Mouse (Mus musculus) G1E (cell line): ENCODE measurements around the gene Pald1. TPM values are rescaled to one million over a fixed set of nuclear protein-coding genes. Genes with fewer than 3 reads are reported as not detected.

Experiments used
- ATAC-seq: 2 replicates; pipeline ENCODE4 v1.8.0; 2016; ENCODE audit warnings: mild to moderate bottlenecking; ENCODE audit not compliant: insufficient number of reproducible peaks, poor library complexity, low FRiP score, severe bottlenecking; ENCODE audit errors: extremely low read depth
- DNase-seq: peaks from one replicate; pipeline ENCODE4 v3.0.0; 2012; ENCODE audit warnings: low spot score
- H3K27me3 ChIP-seq: 2 replicates; pipeline ENCODE4 v1.6.1; 2012; ENCODE audit warnings: mild to moderate bottlenecking, low read length, inconsistent platforms; ENCODE audit not compliant: insufficient read depth
- H3K36me3 ChIP-seq: replicated peaks from 2 replicates; pipeline ENCODE3; 2012; ENCODE audit warnings: mild to moderate bottlenecking, inconsistent platforms
- H3K4me1 ChIP-seq: 2 replicates; pipeline ENCODE4 v1.6.1; 2012; ENCODE audit warnings: low read depth, low read length, inconsistent platforms, mixed read lengths; ENCODE audit not compliant: insufficient read depth
- H3K4me3 ChIP-seq: 2 replicates; pipeline ENCODE4 v1.5.1; 2012; ENCODE audit warnings: low read depth, mild to moderate bottlenecking, inconsistent platforms, low read length, moderate library complexity, mixed read lengths
- H3K9me3 ChIP-seq: replicated peaks from 2 replicates; pipeline ENCODE4 v1.6.1; 2012; ENCODE audit warnings: inconsistent platforms
- CTCF ChIP-seq: IDR thresholded peaks from 2 replicates; pipeline ENCODE4 v1.5.1; 2012; ENCODE audit warnings: low read depth, low read length, inconsistent platforms, mixed read lengths
- GATA1 ChIP-seq: IDR thresholded peaks from 2 replicates; pipeline ENCODE4 v1.6.1; 2012; ENCODE audit warnings: borderline replicate concordance, low read length, inconsistent platforms, mixed read lengths
- GATA2 ChIP-seq: IDR thresholded peaks from 2 replicates; pipeline ENCODE4 v1.6.1; 2012; ENCODE audit warnings: low read depth, low read length, inconsistent platforms, borderline replicate concordance
- POLR2AphosphoS5 ChIP-seq: IDR thresholded peaks from 2 replicates; pipeline ENCODE4 v1.6.1; 2012; ENCODE audit warnings: low read depth, low read length, inconsistent platforms; ENCODE audit not compliant: insufficient replicate concordance
- TAL1 ChIP-seq: conservative IDR thresholded peaks from 2 replicates; pipeline ENCODE4 v1.6.1; 2012; ENCODE audit warnings: low read depth, low read length, inconsistent platforms, mixed read lengths
- polyA plus RNA-seq: library from polyadenylated mRNA; stranded (reverse); fragments of >175 nt; gene quantifications from 2 replicates; pipeline ENCODE4 v1.2.3, GENCODE M21; 2012
- total RNA-seq, 2 experiments: library from RNA; stranded (forward) in 1 of 2; stranded (reverse) in 1 of 2; fragments of 200-1000 nt in 1 of 2; fragments of >200 nt in 1 of 2; fragmentation: Nextera tagmentation in 1 of 2; gene quantifications; 2 replicates each; pipeline ENCODE4 v1.2.3; 2014 to 2017

Pald1 gene
- total and polyA plus RNA-seq, 3 experiments: 0.03 TPM; not detected in 2

DNA sequence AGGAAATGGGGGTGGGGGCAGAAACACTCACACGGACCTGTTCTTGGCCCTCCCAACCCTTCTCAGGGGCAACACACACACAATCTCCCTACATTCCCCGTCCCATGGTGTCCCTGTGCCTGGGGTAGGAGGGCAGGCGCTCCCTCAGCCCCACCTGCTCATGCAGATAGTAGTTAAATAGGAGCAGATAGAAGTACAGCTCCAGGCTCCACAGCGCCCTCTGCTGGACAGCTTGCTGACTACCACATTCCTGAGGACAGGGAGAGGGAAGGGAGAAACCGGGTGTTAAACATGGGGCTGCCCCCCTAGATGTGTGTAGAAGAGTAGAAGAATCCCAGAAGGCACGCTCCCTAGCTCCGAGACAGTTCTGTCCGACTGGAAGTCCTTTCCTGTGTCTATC is 39.4 kb downstream of the Pald1 start:
- Histone ChIP-seq H3K9me3 (no peaks in the 10 kb centered on the region), H3K27me3 (no peaks in the 10 kb centered on the region), H3K4me3 (no peak overlapping the region), H3K36me3 (no peaks in the 10 kb centered on the region), H3K4me1 (no peaks in the 10 kb centered on the region)
- TF ChIP-seq CTCF (peak; percentile 45; the same call in 1 of the 2 replicates), TAL1 (no peak), GATA2 (no peak), GATA1 (no peak), POLR2AphosphoS5 (no peak)
- peak; percentile 27 for DNase-seq
- no peak for ATAC-seq

DNA sequence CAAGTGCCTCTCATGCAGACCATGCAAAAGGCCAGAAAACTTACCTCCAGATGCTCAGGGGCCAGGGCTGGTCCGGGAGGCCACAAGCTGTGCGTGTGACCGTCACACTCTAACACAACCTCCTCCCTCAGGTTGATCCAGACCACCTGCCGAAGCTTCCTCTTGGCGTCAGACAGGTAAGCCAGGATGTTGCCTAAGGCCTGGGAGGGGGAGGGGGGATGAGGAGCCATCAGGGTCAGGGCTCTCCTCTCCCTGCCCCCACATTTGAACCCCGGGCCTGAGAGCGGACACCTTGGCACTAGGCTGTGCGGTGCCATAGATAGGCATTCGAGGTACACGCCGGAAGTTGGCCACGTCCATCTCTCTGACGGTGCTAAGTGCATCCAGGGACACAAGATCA is 40.6 kb downstream of the Pald1 start:
- H3K36me3 ChIP-seq: no peaks in the 10 kb centered on the region
- H3K4me1 ChIP-seq: no peaks in the 10 kb centered on the region
- H3K4me3 ChIP-seq: no peak overlapping the region
- H3K27me3 ChIP-seq: no peaks in the 10 kb centered on the region
- TF ChIP-seq GATA2 (no peak), POLR2AphosphoS5 (no peak), GATA1 (no peak), TAL1 (no peak), CTCF (no peak)
- DNase-seq: no peak
- ATAC-seq: no peak
- H3K9me3 ChIP-seq: no peaks in the 10 kb centered on the region

DNA sequence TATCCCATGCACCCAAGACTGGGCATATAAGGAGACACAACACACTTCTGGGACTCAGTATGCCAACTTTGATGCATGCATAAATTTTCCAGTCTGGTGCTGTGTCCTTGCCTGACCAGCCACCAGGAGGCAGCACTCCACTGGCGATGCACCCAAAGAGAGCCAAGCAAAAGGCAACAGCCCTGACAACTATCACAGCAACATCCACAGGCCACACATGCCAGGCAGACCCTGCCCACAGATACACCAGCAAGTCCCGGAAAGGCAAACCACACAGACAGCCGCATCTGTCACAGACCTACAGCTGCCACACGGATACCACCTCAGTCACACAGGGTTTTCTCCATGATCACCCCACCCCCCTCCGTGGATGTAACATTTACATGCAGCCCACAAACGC is 41.8 kb downstream of the Pald1 start:
- DNase-seq (no peak), ATAC-seq (no peak)
- Histone ChIP-seq H3K36me3 (no peaks in the 10 kb centered on the region), H3K4me3 (no peak overlapping the region), H3K4me1 (no peaks in the 10 kb centered on the region), H3K9me3 (no peaks in the 10 kb centered on the region), H3K27me3 (no peaks in the 10 kb centered on the region)
- no peak for TF ChIP-seq GATA1
- TF ChIP-seq TAL1: no peak
- TF ChIP-seq POLR2AphosphoS5: no peak
- no peak for TF ChIP-seq GATA2
- TF ChIP-seq CTCF: peak; percentile 35

DNA sequence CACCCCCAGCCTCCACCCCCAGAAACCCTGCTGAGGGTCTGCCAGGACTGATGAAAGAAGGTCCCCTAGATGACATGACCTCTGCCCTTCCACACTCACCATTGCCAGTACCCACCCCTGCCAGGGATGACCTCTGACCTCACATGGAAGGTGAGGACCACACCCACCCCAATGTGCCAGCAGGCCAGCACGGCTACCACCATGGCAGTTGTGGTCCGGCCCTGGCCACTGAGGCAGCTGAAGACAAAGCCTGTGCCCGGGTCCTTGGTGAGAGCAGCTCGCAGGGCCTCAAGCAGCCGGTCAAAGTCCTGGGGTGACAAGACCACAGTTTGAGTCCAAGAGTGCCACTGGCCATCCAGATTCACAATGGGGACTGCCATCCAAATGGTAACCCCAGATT is 42.3 kb downstream of the Pald1 start:
- ATAC-seq: no peak
- Histone ChIP-seq H3K36me3 (no peaks in the 10 kb centered on the region), H3K4me1 (no peaks in the 10 kb centered on the region), H3K4me3 (no peak overlapping the region), H3K27me3 (no peaks in the 10 kb centered on the region), H3K9me3 (no peaks in the 10 kb centered on the region)
- DNase-seq: no peak
- TF ChIP-seq GATA1 (no peak), TAL1 (no peak), CTCF (no peak), GATA2 (no peak), POLR2AphosphoS5 (no peak)

DNA sequence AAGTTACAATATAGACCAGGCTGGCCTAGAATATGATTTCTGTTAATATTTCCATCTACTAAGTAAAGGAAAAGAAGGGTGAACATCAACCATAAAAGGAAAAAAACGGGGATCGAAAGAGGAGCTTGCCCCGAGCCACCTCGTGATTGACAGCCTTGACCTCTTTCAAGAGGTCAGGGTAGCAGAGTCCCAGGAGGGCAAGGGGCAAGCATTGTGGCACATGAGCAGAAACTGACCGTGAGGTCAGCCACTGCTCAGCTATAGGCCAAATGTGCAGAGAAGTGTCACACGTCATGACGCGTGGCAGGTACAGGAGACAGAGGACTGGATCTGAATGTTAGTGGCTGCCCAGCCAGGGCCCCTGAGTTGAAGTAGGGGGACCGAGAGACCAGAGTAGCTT is 43.1 kb downstream of the Pald1 start:
- no peak for DNase-seq
- no peak for ATAC-seq
- H3K9me3 ChIP-seq: no peaks in the 10 kb centered on the region
- TF ChIP-seq TAL1 (no peak), POLR2AphosphoS5 (no peak), GATA2 (no peak), CTCF (no peak), GATA1 (no peak)
- H3K27me3 ChIP-seq: no peaks in the 10 kb centered on the region
- no peaks in the 10 kb centered on the region for H3K36me3 ChIP-seq
- no peaks in the 10 kb centered on the region for H3K4me1 ChIP-seq
- no peak overlapping the region for H3K4me3 ChIP-seq

DNA sequence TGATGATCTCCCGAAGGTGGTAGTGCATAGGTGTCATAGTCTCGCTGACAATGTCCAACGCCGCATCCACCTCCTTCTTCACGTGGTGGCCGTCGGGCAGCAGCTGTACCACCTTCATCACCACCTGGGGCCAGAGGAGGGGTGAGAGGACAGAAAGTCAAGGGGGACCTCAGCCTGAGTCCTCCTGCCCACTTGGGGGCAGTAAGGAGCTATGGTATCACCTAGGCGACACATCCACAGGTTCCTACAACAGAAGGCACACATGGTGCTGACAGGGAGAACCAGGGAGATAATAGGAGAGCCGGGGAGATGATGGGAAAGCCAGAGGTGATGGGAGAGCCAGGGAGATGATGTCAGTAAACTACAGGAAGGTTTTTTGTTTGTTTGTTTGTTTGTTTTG is 44.1 kb downstream of the Pald1 start:
- Histone ChIP-seq H3K4me3 (no peak overlapping the region), H3K4me1 (no peaks in the 10 kb centered on the region), H3K36me3 (no peaks in the 10 kb centered on the region), H3K27me3 (no peaks in the 10 kb centered on the region), H3K9me3 (no peaks in the 10 kb centered on the region)
- TF ChIP-seq POLR2AphosphoS5: no peak
- no peak for TF ChIP-seq GATA1
- no peak for TF ChIP-seq CTCF
- TF ChIP-seq TAL1: no peak
- TF ChIP-seq GATA2: no peak
- no peak for ATAC-seq
- no peak for DNase-seq

DNA sequence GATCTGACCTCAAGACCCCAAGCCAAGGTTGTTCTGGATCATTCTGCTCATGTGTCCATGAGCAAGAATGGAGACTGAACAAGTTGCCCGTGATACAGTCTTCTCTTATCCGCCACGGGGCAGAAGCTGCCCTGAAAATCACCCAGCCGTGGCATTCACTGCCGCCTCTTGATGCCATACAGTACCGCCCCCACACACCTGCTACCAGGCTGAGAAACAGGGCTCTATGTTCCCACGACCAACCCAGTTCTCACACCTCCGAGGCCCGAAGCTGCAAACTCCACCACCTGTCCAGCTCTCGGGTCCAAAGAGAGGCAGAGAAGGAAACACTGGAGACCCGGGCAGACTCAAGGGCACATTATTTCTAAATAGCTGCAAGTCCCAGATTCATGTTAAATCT is 45.7 kb downstream of the Pald1 start:
- H3K4me1 ChIP-seq: no peaks in the 10 kb centered on the region
- DNase-seq (no peak), ATAC-seq (no peak)
- no peaks in the 10 kb centered on the region for H3K27me3 ChIP-seq
- H3K36me3 ChIP-seq: no peaks in the 10 kb centered on the region
- H3K4me3 ChIP-seq: no peak overlapping the region
- no peak for TF ChIP-seq POLR2AphosphoS5
- TF ChIP-seq TAL1: no peak
- TF ChIP-seq GATA2: no peak
- no peak for TF ChIP-seq CTCF
- TF ChIP-seq GATA1: no peak
- no peaks in the 10 kb centered on the region for H3K9me3 ChIP-seq
